Mouse (Mus musculus): ENCODE results near the gene Khnyn. TPM values are rescaled to one million over a fixed set of nuclear protein-coding genes. Genes with fewer than 3 reads are reported as not detected.

The Khnyn gene
- polyA plus RNA-seq, 1 experiment from 2014 or later: 11.2 TPM

DNA sequence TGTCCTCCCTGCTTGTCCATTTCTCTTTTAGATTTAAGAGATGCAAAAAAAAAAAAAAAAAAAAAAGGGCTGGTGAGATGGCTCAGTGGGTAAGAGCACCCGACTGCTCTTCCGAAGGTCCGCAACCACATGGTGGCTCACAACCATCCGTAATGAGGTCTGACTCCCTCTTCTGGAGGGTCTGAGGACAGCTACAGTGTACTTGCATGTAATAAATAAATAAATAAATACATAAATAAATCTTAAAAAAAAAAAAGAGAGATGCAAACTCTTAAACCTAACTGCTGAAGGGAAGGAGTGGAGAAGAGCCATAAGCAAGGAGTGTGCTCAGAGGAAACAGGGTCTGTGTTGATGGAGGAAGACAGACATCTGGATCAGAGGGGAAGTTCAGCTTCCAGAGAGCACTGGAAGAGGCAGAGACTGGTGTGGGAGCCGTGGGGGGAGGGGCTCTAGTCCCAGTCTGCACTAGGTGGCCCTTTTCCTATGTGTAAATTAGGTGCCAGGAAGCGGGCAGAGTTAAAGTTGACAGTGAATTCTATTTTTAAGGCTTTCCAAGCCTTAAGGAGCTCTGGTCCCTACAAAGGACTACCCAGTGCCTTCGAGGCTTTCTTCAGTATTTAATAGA is 6.3 kb upstream of the Khnyn start:
- Histone ChIP-seq H3K27me3 (replicated peaks; ENCODE audit: control insufficient read depth, insufficient read depth, low read length) (no peaks in the 10 kb centered on the region), H3K4me3 (ENCODE audit: low read depth, low read length) (no peak overlapping the region), H3K9me3 (ENCODE audit: control insufficient read depth, low read length) (no peaks in the 10 kb centered on the region), H3K4me1 (replicated peaks; ENCODE audit: control insufficient read depth, insufficient read depth, low read length) (peaks cover 21% of the 10 kb centered on the region), H3K36me3 (ENCODE audit: control insufficient read depth, insufficient read depth, low read length) (no peaks in the 10 kb centered on the region), H3K9ac (ENCODE audit: low read length) (no peak overlapping the region), H3K4me2 (ENCODE audit: low read length) (peak overlapping the region; percentile 3; the same call in 1 of the 2 replicates), H3K27ac (ENCODE audit: low read depth) (no peak overlapping the region)
- WGBS: 22% methylated on average over 7 of the region's 7 CpGs
- ATAC-seq (replicated peaks; ENCODE audit: low FRiP score, low TSS enrichment, low read depth) (no peak), DNase-seq (ENCODE audit: low spot score) (no peak)

DNA sequence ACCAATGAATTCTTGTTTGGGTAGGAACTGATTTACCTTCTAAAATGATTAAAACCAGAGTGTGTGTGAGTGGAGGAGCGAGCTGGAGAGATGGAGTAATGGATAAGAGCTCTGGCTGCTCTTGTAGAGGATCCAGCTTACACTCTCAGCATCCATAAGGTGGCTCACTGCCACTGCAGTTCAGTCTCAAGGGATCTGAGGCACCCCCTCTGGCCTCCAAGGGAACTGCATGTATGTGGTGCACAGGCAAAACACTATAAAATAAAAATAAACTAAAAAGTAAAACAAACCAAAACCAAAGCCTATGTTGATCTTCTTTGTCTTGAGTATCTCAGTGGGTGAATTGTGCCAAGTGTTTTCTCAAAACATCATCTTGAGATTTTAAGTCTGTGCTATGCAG is 5.1 kb upstream of the Khnyn start:
- Histone ChIP-seq H3K9ac (ENCODE audit: low read length) (no peak overlapping the region), H3K27ac (ENCODE audit: low read depth) (no peak overlapping the region), H3K4me2 (ENCODE audit: low read length) (no peak overlapping the region), H3K36me3 (ENCODE audit: control insufficient read depth, insufficient read depth, low read length) (no peaks in the 10 kb centered on the region), H3K4me3 (ENCODE audit: low read depth, low read length) (no peak overlapping the region), H3K4me1 (replicated peaks; ENCODE audit: control insufficient read depth, insufficient read depth, low read length) (peaks cover 22% of the 10 kb centered on the region), H3K9me3 (ENCODE audit: control insufficient read depth, low read length) (no peaks in the 10 kb centered on the region), H3K27me3 (replicated peaks; ENCODE audit: control insufficient read depth, insufficient read depth, low read length) (no peaks in the 10 kb centered on the region)
- ATAC-seq (replicated peaks; ENCODE audit: low FRiP score, low TSS enrichment, low read depth) (no peak), DNase-seq (ENCODE audit: low spot score) (no peak)
- 48% methylated on average over 1 of the region's 1 CpGs for WGBS

DNA sequence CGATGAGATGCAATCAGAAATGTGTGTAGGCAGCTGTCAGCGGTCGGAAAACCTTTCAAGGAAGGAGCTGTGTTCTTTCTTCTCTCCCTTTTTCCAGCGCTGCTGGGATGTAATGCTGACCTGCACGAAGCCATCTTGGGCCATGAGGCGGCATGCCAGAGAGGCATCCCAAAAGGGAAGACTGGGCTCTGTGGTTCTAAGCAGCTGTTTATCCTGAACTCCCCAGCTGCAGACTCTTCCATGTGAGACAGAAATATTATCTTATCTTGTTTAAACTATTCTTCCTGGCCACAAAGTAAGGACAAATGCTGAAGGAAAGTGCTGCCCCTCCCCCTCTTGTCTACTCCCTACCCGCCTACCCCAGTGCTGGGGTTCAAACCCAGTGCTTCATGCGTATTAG is 3.8 kb upstream of the Khnyn start:
- no peaks in the 10 kb centered on the region for H3K36me3 ChIP-seq (ENCODE audit: control insufficient read depth, insufficient read depth, low read length)
- no peak for ATAC-seq (replicated peaks; ENCODE audit: low FRiP score, low TSS enrichment, low read depth)
- DNase-seq (ENCODE audit: low spot score): no peak
- H3K27me3 ChIP-seq (replicated peaks; ENCODE audit: control insufficient read depth, insufficient read depth, low read length): no peaks in the 10 kb centered on the region
- no peak overlapping the region for H3K9ac ChIP-seq (ENCODE audit: low read length)
- peaks cover 25% of the 10 kb centered on the region for H3K4me1 ChIP-seq (replicated peaks; ENCODE audit: control insufficient read depth, insufficient read depth, low read length)
- no peak overlapping the region for H3K4me3 ChIP-seq (ENCODE audit: low read depth, low read length)
- no peak overlapping the region for H3K4me2 ChIP-seq (ENCODE audit: low read length)
- no peaks in the 10 kb centered on the region for H3K9me3 ChIP-seq (ENCODE audit: control insufficient read depth, low read length)
- no peak overlapping the region for H3K27ac ChIP-seq (ENCODE audit: low read depth)
- WGBS: 78% methylated on average over 8 of the region's 8 CpGs

DNA sequence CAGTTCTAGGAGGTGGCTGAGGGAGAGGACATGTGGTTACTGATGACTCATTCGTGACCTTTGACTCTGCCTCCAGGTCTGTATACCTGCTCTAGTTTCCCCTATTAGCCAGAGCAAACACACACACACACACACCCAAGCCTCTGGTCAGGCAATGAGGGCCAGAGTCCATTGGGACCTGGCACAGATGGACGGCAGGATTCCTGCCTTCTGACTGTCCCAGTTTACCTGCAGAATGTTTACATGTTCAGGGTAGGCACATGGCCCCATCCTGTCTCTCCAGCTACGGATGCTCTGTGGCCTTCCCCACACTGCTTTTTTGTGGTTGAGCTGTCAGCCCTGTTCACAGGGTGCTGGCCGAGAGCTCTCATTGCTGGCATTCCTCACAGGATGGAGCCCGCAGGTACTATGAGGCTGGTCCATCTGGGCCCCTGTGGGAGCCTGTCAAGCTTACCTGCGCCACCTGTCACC is 2.5 kb upstream of the Khnyn start:
- Histone ChIP-seq H3K9me3 (ENCODE audit: control insufficient read depth, low read length) (no peaks in the 10 kb centered on the region), H3K9ac (ENCODE audit: low read length) (no peak overlapping the region), H3K36me3 (ENCODE audit: control insufficient read depth, insufficient read depth, low read length) (peaks cover 9% of the 10 kb centered on the region), H3K4me2 (ENCODE audit: low read length) (no peak overlapping the region), H3K27me3 (replicated peaks; ENCODE audit: control insufficient read depth, insufficient read depth, low read length) (no peaks in the 10 kb centered on the region), H3K4me3 (ENCODE audit: low read depth, low read length) (no peak overlapping the region), H3K27ac (ENCODE audit: low read depth) (peak overlapping the region; percentile 55), H3K4me1 (replicated peaks; ENCODE audit: control insufficient read depth, insufficient read depth, low read length) (peaks cover 33% of the 10 kb centered on the region)
- 43% methylated on average over 6 of the region's 6 CpGs for WGBS
- peak; percentile 46; the same call in 1 of the 2 replicates for ATAC-seq (replicated peaks; ENCODE audit: low FRiP score, low TSS enrichment, low read depth)
- DNase-seq (ENCODE audit: low spot score): no peak

DNA sequence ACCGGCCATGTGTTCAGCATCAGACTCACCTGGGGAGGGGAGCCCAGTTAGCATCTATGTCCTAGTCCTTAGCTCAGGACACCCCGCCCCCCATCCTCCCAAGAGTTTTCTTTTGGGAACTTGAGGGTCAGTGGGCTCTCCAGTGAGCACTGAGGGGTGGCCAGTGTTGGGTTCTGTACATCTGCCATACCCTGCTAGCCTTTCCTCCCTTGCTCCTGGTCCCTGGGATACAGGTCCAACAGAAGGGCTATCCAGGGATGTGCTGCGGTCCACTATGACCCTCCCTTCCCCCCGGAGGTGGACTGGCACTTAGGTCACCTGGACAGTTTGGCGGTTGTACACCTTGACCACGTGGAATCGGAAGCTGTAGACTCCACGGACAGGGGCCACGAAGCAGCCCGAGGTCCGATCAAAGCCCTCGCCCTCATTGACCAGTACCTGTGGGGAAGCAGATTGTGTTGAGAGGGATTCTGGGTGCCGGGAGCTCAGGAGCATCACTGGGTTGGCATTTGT is 1.5 kb upstream of the Khnyn start:
- Histone ChIP-seq H3K4me2 (ENCODE audit: low read length) (no peak overlapping the region), H3K9me3 (ENCODE audit: control insufficient read depth, low read length) (no peaks in the 10 kb centered on the region)
- no peak for DNase-seq (ENCODE audit: low spot score)

DNA sequence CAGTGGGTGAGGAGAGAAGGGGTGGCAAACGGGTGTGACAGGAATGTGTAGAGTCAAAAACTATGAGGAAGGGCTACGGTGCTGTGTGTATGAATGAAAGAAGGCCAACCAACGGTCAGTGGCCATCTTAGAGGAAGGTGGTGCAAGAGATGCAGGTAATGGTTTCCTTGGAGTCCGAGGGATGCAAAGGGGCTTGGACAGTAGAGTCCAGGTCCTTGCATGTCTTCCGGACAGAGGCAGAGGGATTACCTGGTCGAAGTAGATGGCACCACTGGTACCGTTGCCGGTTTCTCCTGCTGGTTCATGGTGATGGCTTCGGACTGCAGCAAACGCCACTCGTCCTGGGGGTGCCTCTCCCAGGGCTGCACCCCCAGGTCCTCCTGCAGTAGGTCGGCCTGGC is 1.1 kb upstream of the Khnyn start:
- Histone ChIP-seq H3K27me3 (replicated peaks; ENCODE audit: control insufficient read depth, insufficient read depth, low read length) (no peaks in the 10 kb centered on the region), H3K4me3 (ENCODE audit: low read depth, low read length) (no peak overlapping the region), H3K9me3 (ENCODE audit: control insufficient read depth, low read length) (no peaks in the 10 kb centered on the region), H3K4me1 (replicated peaks; ENCODE audit: control insufficient read depth, insufficient read depth, low read length) (peaks cover 23% of the 10 kb centered on the region), H3K9ac (ENCODE audit: low read length) (no peak overlapping the region), H3K36me3 (ENCODE audit: control insufficient read depth, insufficient read depth, low read length) (peaks cover 24% of the 10 kb centered on the region), H3K27ac (ENCODE audit: low read depth) (peak overlapping the region; percentile 93; the same call in 1 of the 2 replicates), H3K4me2 (ENCODE audit: low read length) (no peak overlapping the region)
- 91% methylated on average over 12 of the region's 12 CpGs for WGBS
- ATAC-seq (replicated peaks; ENCODE audit: low FRiP score, low TSS enrichment, low read depth): no peak
- DNase-seq (ENCODE audit: low spot score): no peak

More for the DNA sequence above, 1.5 kb upstream of the Khnyn start:
- ATAC-seq (replicated peaks; ENCODE audit: low FRiP score, low TSS enrichment, low read depth): no peak
- Histone ChIP-seq H3K4me3 (ENCODE audit: low read depth, low read length) (no peak overlapping the region), H3K27me3 (replicated peaks; ENCODE audit: control insufficient read depth, insufficient read depth, low read length) (no peaks in the 10 kb centered on the region), H3K4me1 (replicated peaks; ENCODE audit: control insufficient read depth, insufficient read depth, low read length) (peaks cover 23% of the 10 kb centered on the region), H3K36me3 (ENCODE audit: control insufficient read depth, insufficient read depth, low read length) (peaks cover 19% of the 10 kb centered on the region), H3K27ac (ENCODE audit: low read depth) (no peak overlapping the region), H3K9ac (ENCODE audit: low read length) (no peak overlapping the region)
- 96% methylated on average over 13 of the region's 13 CpGs for WGBS

DNA sequence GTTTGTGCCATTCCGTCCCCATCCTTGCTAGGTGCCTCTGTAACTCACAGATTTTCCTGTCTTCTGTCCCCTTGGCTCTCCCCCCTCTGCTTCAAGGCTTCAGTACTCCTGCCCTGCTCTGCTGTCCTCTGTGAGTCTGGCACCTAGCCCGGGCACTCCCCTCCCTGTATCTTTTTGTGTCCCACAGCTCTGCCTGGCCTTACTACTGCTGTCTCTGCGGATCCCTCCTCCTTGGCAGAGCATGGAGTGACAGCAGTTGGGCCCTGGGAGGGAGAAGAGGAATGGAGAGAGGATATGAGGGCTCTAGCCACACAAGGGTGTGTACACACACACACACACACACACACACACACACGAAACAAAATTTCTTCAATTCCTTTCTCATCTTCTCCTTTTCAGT is 581 bp upstream of the Khnyn start, which contains the start of gene Cbln3:
Gene Cbln3, minus strand, starts transcription at position 227 of the 400 bp plus-strand sequence.
- H3K4me2 ChIP-seq (ENCODE audit: low read length): peak within 1 kb of the TSS; percentile 76
- peak within 1 kb of the TSS; percentile 93 for H3K27ac ChIP-seq (ENCODE audit: low read depth)
- 33% methylated on average over 4 of the region's 4 CpGs for WGBS
- DNase-seq (ENCODE audit: low spot score) (no peak), ATAC-seq (replicated peaks; ENCODE audit: low FRiP score, low TSS enrichment, low read depth) (no peak)
- peak within 1 kb of the TSS; percentile 63 for H3K4me3 ChIP-seq (ENCODE audit: low read depth, low read length)
- peak within 1 kb of the TSS; percentile 80 for H3K9ac ChIP-seq (ENCODE audit: low read length)
- peaks cover 27% of the 10 kb centered on the region for H3K36me3 ChIP-seq (ENCODE audit: control insufficient read depth, insufficient read depth, low read length)
- no peaks in the 10 kb centered on the region for H3K27me3 ChIP-seq (replicated peaks; ENCODE audit: control insufficient read depth, insufficient read depth, low read length)
- peaks cover 23% of the 10 kb centered on the region for H3K4me1 ChIP-seq (replicated peaks; ENCODE audit: control insufficient read depth, insufficient read depth, low read length)
- H3K9me3 ChIP-seq (ENCODE audit: control insufficient read depth, low read length): no peaks in the 10 kb centered on the region

DNA sequence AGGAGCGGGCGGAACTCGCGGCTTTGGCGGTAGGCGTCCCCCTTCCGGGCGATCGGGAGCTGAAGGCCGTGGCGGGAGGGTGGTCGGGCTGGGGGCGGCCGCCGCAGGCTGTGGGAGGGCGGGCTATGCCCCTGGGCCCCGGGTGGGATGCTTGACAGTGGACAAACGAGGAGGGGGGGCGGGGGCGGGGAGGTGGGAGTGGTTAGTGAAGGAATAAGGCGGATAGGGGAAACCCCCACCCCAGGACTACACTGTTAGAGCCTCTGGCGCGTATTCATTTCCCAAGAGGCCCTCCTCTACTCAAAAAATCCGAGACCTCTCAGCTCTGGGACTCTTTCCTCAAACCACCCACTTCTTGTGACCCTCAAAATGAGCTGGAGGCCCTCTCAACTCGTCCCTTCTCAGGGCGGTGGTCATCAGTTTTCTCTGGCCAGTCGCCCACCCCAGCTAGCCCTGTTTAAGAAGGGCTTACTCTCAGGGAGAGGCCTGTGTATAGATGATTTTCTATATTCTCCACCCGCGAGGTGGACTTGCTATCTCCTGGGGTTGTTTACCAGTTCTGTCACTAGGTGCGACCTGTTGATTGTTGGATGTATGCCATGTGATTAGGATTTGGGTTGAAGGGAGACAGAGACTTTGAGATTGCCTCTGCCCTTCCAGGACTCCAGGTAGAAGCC is 505 bp downstream of the Khnyn start:
- peaks cover 23% of the 10 kb centered on the region for H3K4me1 ChIP-seq (replicated peaks; ENCODE audit: control insufficient read depth, insufficient read depth, low read length)
- peak overlapping the region; percentile 93 for H3K27ac ChIP-seq (ENCODE audit: low read depth)
- no peaks in the 10 kb centered on the region for H3K27me3 ChIP-seq (replicated peaks; ENCODE audit: control insufficient read depth, insufficient read depth, low read length)
- ATAC-seq (replicated peaks; ENCODE audit: low FRiP score, low TSS enrichment, low read depth) (peak; percentile 66), DNase-seq (ENCODE audit: low spot score) (peak; percentile 67)
- peak overlapping the region; percentile 76 for H3K4me2 ChIP-seq (ENCODE audit: low read length)
- peaks cover 37% of the 10 kb centered on the region for H3K36me3 ChIP-seq (ENCODE audit: control insufficient read depth, insufficient read depth, low read length)
- under 1% methylated on average over 16 of the region's 30 CpGs for WGBS
- peak overlapping the region; percentile 80 for H3K9ac ChIP-seq (ENCODE audit: low read length)
- peak overlapping the region; percentile 63 for H3K4me3 ChIP-seq (ENCODE audit: low read depth, low read length)
- H3K9me3 ChIP-seq (ENCODE audit: control insufficient read depth, low read length): no peaks in the 10 kb centered on the region

Data from intestine, embryonic 14.5 days (tissue).